Mouse (Mus musculus) right cerebral cortex, postnatal 36 days (tissue): ENCODE measurements around the gene Igf2bp1.

Experiments
- DNase-seq, 2 experiments: peaks; one replicate each; pipeline ENCODE4 v3.0.0; 2022; ENCODE audit warnings: low spot score in 2 of 2, mixed read lengths in 1 of 2

The Igf2bp1 gene

DNA sequence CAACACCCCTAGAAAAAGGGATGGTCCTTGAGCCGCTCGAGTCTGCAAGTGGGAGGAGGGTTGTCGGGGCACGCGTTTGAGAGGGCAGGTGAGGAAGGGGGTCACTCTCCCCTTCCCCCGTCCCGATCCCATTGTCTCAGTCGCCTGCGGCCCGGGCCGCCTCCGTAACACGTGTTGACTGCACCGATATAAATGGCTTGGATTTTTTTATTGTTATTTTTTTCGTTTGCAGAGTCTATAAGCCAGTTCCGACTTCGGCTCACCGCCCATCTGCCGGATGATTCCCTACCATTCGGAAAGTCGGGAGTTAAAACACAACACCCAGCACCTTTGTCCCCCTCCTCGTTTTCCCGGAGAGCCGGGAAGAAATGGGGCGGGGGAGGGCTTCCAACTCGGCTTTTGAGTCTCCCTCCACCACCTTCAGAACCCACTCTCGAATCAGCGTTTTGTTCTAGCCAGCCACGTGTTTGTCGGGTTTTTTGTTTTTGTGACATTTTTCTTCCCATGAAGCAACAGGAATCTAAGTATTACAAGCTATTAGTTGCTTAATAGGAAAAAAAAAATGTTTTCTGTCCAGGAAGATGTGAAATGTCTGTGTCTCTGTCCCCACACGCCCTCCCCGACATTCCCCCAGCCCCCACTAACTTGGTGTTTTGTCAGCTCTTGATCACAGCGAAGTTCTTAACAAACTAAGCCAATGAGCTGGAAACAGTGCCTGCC, 1.9 kb upstream of the Igf2bp1 start:
- no peak for DNase-seq

DNA sequence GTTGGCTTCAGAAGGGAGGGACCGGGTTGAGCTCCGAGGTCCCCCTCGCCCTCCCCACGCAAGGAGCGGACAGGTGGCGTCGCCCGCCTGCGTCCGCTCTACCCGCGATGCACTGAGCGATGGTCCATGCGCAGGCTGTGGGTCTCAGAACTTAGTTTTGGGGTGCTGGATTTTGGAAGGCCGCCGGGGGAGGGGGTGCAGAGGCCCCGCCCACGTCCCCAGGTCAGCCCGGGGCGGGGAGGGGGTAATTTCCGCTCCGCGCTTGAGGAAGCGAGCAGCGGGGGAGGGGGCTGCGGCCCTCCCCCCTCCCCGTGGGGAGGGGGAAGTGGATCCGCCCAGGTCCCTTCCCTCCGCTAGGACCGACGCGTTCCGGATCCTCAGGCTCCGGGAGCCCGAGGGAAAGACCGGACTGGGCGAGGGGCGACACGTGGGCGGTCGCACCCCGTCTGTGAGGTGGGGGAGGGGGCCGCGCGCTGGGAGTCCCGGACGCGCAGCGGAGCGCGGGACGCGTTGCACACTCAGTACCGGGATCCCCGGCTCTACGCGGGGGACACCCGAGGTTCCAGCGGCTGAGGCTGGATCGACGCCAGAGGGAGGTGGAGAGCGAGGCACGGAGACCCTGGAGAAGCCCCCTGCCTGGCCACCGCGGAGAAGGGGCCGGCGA, 1.2 kb upstream of the Igf2bp1 start:
- DNase-seq, result no peak

DNA sequence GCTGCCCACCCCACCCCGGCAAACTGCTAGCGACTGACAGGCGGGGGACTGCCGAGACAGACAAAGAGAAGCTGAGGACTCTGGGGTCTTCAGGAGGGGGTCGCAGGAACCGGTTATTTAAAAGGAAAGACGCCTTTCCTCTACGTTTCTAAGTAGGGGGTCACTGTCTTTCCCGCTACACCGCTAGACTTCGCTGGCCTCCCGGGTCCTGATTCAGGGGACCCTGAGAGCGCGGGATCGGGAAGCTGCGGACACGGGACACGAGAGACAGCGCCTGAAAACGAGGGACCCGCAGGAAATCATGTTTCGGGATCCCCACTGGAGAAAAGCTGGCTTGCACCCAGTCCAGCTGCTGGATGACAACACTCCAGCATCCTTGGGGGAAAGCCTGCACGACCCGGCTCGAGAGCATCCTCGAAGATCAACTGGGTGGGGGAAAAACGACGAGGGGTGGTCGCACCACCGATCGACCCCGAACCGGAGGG, 669 bp upstream of the Igf2bp1 start:
- no peak for DNase-seq

DNA sequence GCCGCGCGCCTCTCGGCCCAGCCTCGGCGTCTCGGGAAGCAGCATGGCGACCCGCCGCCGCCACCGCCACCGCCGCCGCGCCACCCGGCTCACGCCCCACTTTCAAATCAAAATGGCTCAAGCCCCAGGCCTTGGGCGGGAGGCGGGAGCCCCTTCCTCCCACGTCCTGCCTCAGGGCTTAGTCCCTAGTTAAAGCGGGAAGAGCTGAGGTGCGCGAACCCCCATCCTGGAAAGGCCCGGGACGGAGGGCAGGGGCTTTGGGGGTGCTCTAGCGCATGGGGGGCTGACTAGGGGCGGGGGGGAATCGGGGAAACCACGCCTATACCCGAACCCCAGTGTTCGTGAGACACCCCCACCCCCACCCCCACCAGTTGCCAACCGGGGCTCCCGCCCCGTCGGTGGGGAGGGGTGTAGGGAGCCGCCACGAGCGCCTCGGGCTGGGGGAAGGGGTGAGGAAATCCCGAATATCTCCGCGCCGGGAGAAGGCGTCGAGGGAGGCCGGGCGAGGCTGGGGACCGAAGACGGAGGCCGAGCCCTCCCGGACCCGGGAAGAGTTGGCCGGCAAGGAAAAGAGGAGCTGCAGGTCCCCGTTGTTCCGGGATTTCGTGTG, 842 bp downstream of the Igf2bp1 start:
- DNase-seq, result no peak

DNA sequence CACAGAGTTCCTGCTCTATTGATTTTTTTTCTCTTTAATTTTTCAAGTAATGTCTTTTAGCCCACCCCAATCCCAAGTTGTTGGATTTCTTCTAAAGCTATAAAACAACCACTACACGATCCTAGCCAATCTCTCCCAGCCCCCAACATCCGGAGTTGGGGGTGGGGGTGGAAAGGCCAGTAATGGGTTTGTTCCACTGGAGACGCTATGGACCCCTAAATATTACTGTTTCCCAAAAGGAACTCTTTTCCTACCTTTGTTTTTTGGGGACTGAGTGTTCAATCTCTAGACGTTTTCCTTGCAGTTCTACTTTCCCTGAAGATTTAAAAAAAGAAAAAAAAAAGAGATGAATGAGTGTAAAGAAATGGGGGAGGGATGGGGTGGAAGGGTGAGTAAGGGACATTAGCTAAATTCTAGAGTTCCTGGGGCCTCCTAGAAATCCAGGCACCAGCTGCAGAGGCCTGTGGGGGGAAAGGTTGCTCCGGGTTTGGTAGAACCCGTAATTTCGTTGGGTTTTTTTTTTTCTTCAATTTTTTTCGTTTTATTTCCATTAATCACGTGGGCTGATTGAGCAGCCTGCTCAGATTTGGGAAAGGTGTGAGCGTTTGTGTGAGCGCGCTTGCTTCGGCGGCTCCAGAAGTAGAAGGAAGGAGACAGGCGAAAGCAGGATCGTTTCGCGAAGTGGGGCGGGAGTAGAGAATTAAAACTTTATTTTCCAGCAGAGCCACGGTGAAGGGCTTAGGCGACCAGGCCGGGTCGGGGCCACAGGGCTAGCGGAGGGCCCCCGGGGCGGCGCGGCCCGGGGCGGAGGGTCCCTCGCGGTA, 1.6 kb downstream of the Igf2bp1 start:
- DNase-seq, result no peak

DNA sequence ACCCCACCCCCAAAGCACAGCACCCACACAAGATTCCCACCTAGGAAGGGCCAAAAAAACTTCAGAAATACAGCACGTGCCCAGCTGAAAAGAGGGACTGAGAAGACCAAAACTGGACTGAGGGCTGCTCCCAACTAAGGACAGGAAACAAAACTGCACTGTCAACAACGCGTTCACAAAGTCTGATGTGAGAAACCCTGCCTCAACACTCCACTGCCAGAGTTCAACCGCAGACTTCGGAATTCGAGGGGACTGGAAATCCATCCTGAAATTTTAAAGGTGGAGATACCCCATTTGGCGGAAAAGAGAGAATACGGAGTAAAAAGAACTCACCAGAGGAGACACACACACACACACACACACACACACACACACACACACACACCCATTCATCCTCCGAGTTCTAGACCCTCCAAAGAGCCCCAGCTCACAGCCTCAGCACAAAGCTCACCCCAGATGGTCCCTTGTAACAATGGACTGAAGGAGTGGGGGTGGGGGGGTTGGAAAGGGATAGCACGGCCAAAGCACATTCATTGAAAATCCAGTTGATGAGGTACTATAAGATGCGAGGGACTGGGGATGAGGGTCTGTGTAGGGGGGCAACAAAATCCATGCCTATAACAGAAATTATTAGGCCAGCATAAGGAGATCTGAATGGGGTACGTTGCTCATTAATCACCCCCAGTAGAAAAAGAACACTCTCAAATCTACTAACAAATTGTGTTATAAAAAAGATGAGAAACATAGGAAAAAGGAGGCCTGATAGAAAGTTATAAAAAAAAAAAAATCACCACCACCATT, 2.4 kb downstream of the Igf2bp1 start:
- DNase-seq, result no peak

DNA sequence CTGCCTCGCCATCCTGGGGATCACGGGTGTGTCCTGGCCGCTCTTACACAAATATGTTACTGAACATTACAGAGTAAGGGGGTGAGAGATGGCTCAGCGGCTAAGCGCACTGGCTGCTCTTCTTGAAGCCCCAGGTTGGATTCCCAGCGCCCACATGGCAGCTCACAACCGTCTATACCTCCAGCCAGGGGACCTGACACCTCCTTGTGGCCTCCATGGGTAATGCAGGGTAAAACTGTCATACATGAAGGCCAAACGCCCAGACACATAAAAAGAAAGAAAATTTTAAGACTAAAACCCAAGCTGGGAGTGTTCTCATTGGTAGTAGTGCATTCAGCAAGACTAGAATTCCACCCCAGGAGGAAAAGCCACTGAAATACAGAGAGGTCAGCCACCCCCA, 11.6 kb downstream of the Igf2bp1 start:
- no peak for DNase-seq

DNA sequence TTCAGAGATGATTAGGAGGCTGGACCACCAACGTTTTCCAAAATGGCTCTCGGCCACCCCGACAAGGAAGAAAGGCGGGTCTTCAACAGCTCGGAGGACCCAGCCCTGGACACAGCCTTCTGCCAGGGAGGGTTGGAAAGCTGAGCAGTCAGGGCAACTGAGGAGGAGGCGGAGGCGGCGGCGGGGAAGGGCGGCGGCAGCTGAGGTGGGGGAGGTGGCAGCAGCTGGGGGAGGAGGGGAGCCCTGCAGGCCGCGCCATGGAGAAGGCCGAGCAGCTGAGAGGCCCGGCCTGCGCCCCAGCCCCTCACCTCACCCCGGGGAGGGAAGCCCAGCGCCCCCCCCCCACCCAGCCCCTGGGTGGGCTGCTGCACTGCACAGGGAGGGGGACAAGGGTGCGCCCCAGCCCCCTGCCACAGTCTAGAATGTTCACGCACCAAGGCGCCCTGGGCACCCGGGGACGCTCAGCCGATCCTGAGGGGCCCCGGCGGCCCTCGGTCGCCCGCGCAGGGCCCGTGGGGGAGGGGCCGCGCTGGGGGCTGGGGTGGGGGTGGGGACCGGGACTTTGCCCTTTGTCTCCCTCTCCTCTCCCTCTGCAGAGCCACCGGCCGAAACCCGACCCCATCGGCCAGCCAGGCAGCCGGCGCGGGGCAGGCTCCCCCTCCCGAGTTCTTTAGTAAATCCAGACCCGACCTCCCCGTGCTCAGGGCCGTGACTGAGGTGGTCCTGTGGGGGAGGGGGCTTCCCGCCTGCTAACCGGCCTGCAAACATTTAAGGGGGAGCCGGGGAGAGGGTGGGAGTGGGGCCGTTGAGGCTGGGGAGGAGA, 14.6 kb downstream of the Igf2bp1 start:
- DNase-seq, result no peak

DNA sequence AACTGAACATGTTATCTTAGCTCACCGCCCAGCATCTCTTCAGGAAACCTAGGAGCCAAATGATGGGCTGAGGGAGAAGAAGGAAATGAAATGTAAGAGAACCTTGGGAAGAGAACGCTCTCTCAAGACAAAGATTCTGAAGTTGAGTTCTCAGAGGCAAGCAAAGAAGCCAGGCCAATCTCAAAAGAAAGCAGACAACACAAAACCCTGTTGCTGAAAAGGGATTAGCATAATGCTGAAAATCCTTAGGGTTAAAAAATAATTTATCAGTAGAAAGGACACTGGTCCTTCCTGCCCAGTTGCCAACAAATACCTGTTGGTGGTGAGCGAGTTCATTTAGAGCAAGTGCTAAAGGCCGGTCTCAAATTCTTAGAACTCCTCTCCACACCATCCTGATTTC, 15.3 kb downstream of the Igf2bp1 start:
- no peak for DNase-seq

DNA sequence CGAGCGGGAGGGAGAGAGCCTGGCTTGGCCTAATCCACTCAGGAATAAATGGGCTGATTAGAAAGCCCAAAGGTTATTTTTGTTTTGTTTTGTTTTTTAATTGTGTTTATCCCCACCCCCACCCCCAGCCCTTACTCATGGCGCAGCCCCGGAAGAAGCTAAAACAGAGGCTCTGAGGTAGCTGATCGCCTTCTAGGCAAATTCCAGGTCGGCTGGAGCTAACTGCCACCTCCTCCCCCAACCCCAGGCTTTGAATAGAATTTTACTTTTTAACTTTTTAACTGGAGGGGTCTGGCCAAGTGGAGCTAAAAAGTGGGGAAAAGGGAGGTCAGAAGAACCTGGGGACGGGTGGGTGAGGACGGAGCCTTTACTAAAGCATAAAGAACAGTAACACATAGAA, 15.9 kb downstream of the Igf2bp1 start:
- no peak for DNase-seq

DNA sequence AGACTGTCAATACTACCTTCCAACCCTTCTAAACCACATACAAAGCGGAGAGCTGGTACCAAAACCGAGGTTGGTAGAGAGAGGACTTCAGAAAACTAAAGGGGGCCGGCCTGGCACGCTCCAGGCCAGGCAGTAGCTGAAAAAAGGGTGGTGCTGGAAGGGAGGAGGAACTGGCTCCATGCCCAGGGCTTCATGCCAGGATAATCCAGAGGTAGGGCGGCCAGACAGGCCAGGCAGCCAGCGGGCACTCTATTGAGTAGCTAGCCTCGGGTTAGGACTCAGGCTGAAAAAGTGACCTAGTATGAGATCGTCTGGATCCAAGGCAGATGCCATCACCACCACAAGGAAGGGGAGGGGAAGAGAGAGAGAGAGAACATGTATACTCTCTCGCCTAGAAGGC, 17.2 kb downstream of the Igf2bp1 start:
- DNase-seq, result no peak

DNA sequence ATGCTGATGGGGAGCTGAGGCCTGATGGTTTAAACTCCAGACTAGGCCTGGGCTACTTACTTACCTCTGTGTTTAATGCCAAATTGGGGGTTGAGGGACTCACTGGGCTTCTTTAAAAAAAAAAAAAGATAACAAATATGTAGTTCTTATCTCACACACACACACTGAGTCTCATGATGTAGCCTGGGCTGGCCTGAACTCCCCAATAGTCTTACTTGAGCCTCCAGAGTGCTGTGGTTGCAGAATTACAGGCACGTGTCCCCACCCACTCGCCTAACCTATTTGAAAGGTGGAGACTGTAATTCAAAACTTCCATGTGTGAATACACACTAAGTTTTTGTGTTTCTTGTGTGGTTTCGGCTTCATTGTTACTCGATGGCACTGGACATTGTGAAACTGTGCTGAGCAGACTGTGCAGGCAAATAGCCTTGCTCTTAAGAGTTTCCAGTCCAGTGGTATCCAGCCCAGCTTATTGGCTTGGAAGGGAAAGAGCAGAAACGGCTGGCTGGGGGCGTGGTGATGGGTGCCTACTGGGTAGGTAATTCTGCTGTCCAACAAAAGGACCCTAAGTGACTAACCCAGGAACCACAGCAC, 17.8 kb downstream of the Igf2bp1 start:
- no peak for DNase-seq

DNA sequence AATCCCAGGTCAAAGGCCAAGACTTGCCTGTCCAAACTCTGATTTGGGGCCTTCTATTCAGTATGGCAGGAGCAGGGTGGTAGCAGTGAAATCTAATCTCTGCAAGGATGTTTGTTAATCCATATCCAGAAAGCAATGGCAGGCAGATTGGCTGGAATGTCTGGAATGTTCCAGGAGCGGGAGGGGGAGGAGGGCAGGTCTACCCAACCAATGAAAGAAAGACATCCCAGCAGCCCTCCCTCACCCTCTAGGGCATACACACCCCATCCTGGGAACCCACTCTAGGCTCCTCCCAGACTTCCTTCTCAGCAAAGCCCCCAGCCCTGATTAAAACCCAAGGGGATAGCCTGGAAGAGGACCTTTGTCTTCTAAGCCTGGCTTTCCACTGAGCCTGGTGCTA, 23.3 kb downstream of the Igf2bp1 start:
- no peak for DNase-seq

DNA sequence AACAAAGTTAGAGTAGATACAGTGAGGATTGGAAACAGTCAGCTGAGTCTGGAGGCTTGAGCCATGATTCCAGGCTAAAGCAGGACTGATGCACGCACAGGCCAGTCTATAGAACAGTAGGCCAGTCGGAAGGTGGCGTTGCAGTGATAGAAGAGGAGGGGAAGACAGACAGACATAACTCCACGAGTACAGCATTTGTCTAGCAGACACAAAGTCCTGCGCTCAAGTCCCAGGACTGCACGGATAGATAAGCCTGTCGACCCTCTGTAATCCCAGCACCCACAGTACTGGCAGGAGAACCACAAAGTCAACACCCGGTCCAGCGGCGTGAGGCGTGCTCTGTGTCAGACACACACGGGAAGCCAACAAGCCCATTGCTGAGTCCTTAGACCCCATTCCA, 23.9 kb downstream of the Igf2bp1 start:
- DNase-seq, result no peak

DNA sequence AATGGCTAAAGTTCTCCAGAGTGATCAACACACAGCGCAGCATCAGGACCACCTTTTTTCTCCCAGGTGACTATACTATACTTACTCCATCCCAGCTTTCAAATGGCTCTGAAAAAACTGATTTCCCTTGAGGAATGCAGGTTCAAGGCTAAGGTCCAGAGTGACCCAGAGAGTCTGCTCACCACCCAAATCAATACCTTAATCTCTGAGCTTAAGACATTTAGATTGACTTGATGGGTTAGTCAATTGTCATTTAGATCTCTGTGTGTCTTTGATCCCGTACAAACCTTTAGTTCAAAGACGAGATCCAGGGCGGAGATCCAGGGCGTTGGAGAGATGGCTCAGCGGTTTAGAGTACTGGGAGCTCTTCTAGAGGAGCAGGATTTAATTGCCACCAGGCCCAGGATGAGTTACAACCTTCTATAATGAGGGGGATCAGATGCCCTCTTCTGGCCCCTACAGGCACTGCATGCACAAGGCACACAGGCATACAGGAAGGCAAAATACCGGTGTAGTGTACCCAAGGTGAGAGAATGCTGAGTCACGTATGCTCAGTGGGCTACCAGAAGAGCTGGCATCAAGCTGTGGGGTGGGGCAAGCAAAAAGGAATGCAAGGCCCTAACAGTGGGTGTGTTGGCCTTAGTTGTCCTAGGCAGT, 24.9 kb downstream of the Igf2bp1 start:
- DNase-seq, result no peak

DNA sequence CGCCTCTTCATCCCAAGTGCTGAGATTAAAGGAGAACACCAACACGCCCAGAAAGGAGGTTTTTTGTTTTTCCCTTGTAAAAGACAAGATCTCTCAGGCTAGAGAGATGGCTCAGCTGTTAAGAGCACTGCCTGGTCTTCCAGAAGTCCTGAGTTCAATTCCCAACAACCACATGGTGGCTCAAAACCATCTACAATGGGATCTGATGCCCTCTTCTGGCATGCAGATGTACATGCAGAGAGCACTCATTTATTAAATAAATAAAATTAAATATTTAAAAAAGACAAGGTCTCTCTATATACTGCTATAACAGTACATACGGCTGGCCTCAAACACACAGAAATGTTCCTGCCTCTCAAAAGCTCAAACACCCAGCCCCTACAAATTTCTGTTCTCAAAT, 27.3 kb downstream of the Igf2bp1 start:
- no peak for DNase-seq

DNA sequence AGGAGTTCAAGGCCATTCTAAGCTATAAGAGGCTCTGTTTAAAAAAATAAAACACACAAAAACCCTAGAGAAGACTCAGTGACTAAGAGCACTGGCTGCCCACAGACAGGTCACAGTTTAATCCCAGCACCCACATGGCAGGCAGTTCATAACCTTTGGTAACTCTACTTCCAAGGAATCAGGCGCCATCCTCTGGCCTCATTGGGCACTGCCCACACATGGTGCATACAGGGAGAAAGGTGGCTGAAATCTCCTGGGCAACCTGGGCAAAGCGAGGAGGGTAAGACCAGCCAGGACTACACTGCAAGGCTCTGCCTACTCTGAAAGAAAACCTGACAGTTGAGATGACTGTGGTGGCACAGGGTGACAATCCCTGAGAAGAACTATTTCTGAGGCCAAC, 29.4 kb downstream of the Igf2bp1 start:
- no peak for DNase-seq

DNA sequence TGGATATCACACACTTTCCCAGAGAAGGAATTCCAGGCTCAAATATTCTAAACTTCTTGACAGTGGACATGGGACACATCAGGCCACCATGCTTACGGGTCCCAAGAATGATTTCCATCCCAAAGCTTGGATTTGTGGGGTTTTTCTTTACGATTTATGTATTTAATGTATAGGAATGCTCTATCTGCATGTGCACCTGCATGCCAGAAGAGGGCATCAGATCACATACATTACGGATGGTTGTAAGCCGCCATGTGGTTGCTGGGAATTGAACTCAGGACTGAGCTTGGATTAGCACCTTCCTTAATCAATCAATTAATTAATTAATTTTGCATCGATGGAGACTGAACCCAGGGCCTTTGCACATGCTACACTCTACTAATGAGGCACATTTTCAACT, 30.0 kb downstream of the Igf2bp1 start:
- DNase-seq, result no peak

DNA sequence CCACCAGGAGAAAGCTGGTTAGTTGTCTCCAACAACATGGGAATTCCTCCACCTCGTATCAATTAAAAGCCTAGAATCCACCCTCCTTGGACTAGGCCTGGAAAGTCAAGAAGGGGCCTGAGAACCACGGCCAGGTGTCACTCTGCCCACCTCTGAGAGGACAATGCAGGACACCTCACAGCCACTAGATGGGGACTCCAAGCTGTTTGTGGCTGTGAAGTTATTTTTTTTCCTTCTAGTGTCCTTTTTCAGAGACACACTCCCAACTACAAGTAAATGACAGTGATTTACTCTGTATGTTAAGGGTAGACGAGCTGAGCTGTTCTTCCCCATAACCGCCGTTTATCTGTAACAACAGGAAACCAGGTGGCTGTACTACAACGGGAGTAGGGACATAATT, 32.6 kb downstream of the Igf2bp1 start:
- DNase-seq, result no peak

DNA sequence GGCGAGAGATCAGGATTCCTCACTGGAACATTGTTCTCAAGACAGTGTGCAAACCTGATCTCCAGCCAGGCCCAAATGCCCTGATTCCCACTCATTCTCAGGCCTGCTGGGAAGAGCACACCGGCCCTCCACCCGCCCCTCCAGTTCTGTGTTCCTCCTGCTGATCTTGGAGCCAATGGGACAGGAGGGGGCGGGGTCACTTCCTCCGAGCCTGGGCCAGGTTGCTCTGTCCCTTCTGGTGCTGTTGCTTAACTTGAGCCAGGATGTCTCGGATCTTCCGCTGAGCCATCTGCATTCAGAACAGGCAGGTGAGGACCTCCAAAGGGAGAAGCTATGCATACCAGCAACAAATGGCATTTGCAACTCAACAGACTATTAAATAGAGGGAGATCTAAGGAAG, 42.4 kb downstream of the Igf2bp1 start:
- DNase-seq, result no peak
